In the genomic region with DNA sequence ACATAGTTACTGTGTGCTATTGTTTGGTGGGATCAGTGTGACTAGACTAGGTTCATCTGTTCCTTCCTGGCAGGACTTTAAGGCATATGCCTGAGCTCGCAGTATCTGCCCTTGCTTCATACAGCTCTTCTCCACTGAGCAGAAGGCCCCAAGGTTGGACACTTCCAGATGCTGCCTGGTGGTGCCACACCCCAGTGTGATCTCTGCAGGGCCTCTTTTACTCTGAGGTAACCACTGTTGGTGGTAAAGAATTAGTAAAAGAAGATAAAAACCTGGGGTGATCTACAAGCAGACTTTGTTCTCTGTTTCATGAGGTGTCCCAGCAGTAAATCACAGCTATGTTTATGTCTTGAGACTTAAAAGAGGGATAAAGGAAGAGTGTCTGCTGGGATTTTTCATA, we compare ENCODE assay signal across 21 mouse cellular contexts.
DNase-seq lines count a peak whose midpoint lies in the region; ATAC-seq and TF ChIP-seq lines count a peak whose summit lies in the region.
"Had no signal": no experiment of that assay in that cellular context is flagged by ENCODE, and none has a peak within 500 bp of the region (broad histone marks: within the 10 kb centered on the region; RNA-seq: fewer than 3 reads in every experiment).

No protein-coding gene starts in this region.

- no peaks in the 10 kb centered on the region for H3K36me3 ChIP-seq in intestine, embryonic 15.5 days
- no peaks in the 10 kb centered on the region for H3K36me3 ChIP-seq in intestine, embryonic 16.5 days (ENCODE audit: control insufficient read depth, insufficient read depth, low read length)
- H3K36me3 ChIP-seq in intestine, postnatal 0 days (ENCODE audit: control insufficient read depth, insufficient read depth), result no peaks in the 10 kb centered on the region
- H3K36me3 ChIP-seq in heart, embryonic 11.5 days (ENCODE audit: control insufficient read depth, insufficient read depth, low read length), result no peaks in the 10 kb centered on the region
- H3K36me3 ChIP-seq: G1E had no signal

- no peak for DNase-seq in lung, adult 18-20 months
- no peak for DNase-seq in cerebellum, adult 9-11 months
- DNase-seq: adrenal gland, adult 2 months; adrenal gland, adult 8-10 months; adrenal gland, postnatal 10 days; adrenal gland, postnatal 14 days; adrenal gland, postnatal 25 days; adrenal gland, postnatal 36 days; B cell, adult 2 months; cerebellum, adult 11 months; cerebellum, adult 11-12 months; cerebellum, adult 18-20 months had no signal

- peak; percentile 95 for ATAC-seq in intestine, embryonic 15.5 days
- ATAC-seq in intestine, embryonic 16.5 days, result peak; percentile 98
- peak; percentile 99 for ATAC-seq in intestine, postnatal 0 days
- ATAC-seq in heart, embryonic 11.5 days (replicated peaks; ENCODE audit: insufficient number of reproducible peaks, low FRiP score, low TSS enrichment), result no peak
- ATAC-seq: activated CD4-positive, CD25-positive, alpha-beta regulatory T cell, adult 4 months; CD4-positive, CD25-positive, alpha-beta regulatory T cell, adult 4 months; Patski had no signal

- H3K4me3 ChIP-seq in intestine, embryonic 15.5 days (replicated peaks), result no peak overlapping the region
- H3K4me3 ChIP-seq in intestine, embryonic 16.5 days (ENCODE audit: low read length), result no peak overlapping the region
- no peak overlapping the region for H3K4me3 ChIP-seq in intestine, postnatal 0 days (ENCODE audit: low read depth, low read length)
- H3K4me3 ChIP-seq in heart, embryonic 11.5 days (ENCODE audit: low read depth, low read length), result no peak overlapping the region

- TF ChIP-seq CTCF in intestine, postnatal 0 days (IDR thresholded peaks at IDR 0.05; ENCODE audit: low read depth), result no peak

- no peak overlapping the region for H3K4me2 ChIP-seq in intestine, embryonic 15.5 days (replicated peaks)
- H3K4me2 ChIP-seq in intestine, embryonic 16.5 days (ENCODE audit: low read depth, low read length), result no peak overlapping the region
- H3K4me2 ChIP-seq in intestine, postnatal 0 days (replicated peaks; ENCODE audit: low read depth), result no peak overlapping the region
- H3K4me2 ChIP-seq in heart, embryonic 11.5 days, result no peak overlapping the region

- H3K9ac ChIP-seq in intestine, embryonic 15.5 days, result no peak overlapping the region
- H3K9ac ChIP-seq in intestine, embryonic 16.5 days (ENCODE audit: low read depth, low read length), result no peak overlapping the region
- H3K9ac ChIP-seq in intestine, postnatal 0 days (ENCODE audit: low read depth, low read length), result no peak overlapping the region
- no peak overlapping the region for H3K9ac ChIP-seq in heart, embryonic 11.5 days (ENCODE audit: low read depth, low read length)

- 0 out of 2 replicates have a peak overlapping the region, but pooled peaks have one; percentile 13 for H3K27ac ChIP-seq in intestine, embryonic 15.5 days
- peak overlapping the region; percentile 54; the same call in 1 of the 2 replicates for H3K27ac ChIP-seq in intestine, embryonic 16.5 days (ENCODE audit: low read length)
- 0 out of 2 replicates have a peak overlapping the region, but pooled peaks have one; percentile 30 for H3K27ac ChIP-seq in intestine, postnatal 0 days (ENCODE audit: low read depth, low read length)
- H3K27ac ChIP-seq in heart, embryonic 11.5 days (ENCODE audit: low read depth, low read length), result no peak overlapping the region

- H3K9me3 ChIP-seq in intestine, embryonic 15.5 days, result peaks cover 2% of the 10 kb centered on the region; the same call in 1 of the 2 replicates
- H3K9me3 ChIP-seq in intestine, embryonic 16.5 days (ENCODE audit: control insufficient read depth, low read length), result no peaks in the 10 kb centered on the region
- peaks cover 3% of the 10 kb centered on the region; the same call in 1 of the 2 replicates for H3K9me3 ChIP-seq in intestine, postnatal 0 days (ENCODE audit: control insufficient read depth)
- no peaks in the 10 kb centered on the region for H3K9me3 ChIP-seq in heart, embryonic 11.5 days (replicated peaks; ENCODE audit: control insufficient read depth, low read length)
- H3K9me3 ChIP-seq: G1E had no signal

- 81% methylated on average over 1 of the region's 1 CpGs for WGBS in intestine, embryonic 15.5 days
- WGBS in intestine, embryonic 16.5 days, result 50% methylated on average over 1 of the region's 1 CpGs
- WGBS in intestine, postnatal 0 days, result 40% methylated on average over 1 of the region's 1 CpGs
- 50% methylated on average over 1 of the region's 1 CpGs for WGBS in heart, embryonic 11.5 days (ENCODE audit: insufficient replicate concordance)

- H3K27me3 ChIP-seq in intestine, embryonic 15.5 days (replicated peaks), result no peaks in the 10 kb centered on the region
- no peaks in the 10 kb centered on the region for H3K27me3 ChIP-seq in intestine, embryonic 16.5 days (replicated peaks; ENCODE audit: control insufficient read depth, insufficient read depth, low read length)
- no peaks in the 10 kb centered on the region for H3K27me3 ChIP-seq in intestine, postnatal 0 days (replicated peaks; ENCODE audit: control insufficient read depth, insufficient read depth, low read length)
- H3K27me3 ChIP-seq in heart, embryonic 11.5 days (ENCODE audit: control insufficient read depth, insufficient read depth, low read length), result no peaks in the 10 kb centered on the region
- H3K27me3 ChIP-seq: CH12.LX had no signal

- no peaks in the 10 kb centered on the region for H3K4me1 ChIP-seq in intestine, embryonic 15.5 days (replicated peaks)
- H3K4me1 ChIP-seq in intestine, embryonic 16.5 days (ENCODE audit: control insufficient read depth, insufficient read depth, low read length), result 0 out of 2 replicates have a peak, but pooled peaks cover 2% of the 10 kb centered on the region
- no peaks in the 10 kb centered on the region for H3K4me1 ChIP-seq in intestine, postnatal 0 days (replicated peaks; ENCODE audit: control insufficient read depth, insufficient read depth, low read length)
- no peaks in the 10 kb centered on the region for H3K4me1 ChIP-seq in heart, embryonic 11.5 days (ENCODE audit: control insufficient read depth, insufficient read depth, low read length)
